Mouse (Mus musculus): Measurements from ENCODE around the gene Odf4. TPM values are rescaled to one million over a fixed set of nuclear protein-coding genes. Genes with fewer than 3 reads are reported as not detected.
A peak's percentile ranks its signal among the peaks of the same experiment; 100 is the strongest.

Gene Odf4
- total RNA-seq, 1 experiment from 2014 or later: not detected

DNA sequence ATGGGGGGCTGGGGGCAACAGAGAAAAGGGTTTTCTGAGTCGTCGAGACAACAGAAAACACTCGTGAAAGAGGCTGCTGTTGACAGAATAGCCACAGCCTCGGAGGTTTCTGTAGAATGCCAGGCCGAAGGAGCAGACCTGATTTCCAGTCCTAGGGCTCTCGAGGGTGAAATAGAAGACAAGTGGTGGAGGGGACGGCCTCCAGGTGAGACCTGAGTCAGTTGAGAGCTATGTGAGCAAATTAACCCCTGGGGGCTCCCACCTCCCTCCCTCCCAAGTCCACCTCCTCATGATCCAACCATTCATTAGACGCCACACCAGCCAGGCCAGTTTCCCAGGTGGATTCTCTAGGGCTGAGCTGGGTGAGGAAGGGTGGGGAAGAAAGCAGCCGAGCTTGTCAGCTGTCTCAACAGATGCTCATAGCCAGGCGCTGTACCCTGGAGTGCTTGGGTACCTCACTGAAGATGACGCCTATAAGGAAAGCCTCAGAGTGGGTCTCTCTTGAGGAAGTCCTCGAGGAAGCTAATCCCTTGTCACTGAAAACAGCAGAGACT, 32.9 kb downstream of the Odf4 start:
- ATAC-seq (replicated peaks in 1 of 2; ENCODE audit: insufficient read depth in 1 of 2, low FRiP score in 2 of 2, low TSS enrichment in 1 of 2, low read depth in 1 of 2, poor library complexity in 2 of 2, severe bottlenecking in 2 of 2): no peak

GRCm38 (mm10) chr11:68892233-68892832, 34.5 kb downstream of the Odf4 start:
- no peak for ATAC-seq (replicated peaks in 1 of 2; ENCODE audit: insufficient read depth in 1 of 2, low FRiP score in 2 of 2, low TSS enrichment in 1 of 2, low read depth in 1 of 2, poor library complexity in 2 of 2, severe bottlenecking in 2 of 2)

- no peak; a peak in 1 of 4 replicates for ATAC-seq (replicated peaks in 1 of 2; ENCODE audit: insufficient read depth in 1 of 2, low FRiP score in 2 of 2, low TSS enrichment in 1 of 2, low read depth in 1 of 2, poor library complexity in 2 of 2, severe bottlenecking in 2 of 2)
Measured at GRCm38 (mm10) chr11:68891823-68892222, 35.1 kb downstream of the Odf4 start.

DNA sequence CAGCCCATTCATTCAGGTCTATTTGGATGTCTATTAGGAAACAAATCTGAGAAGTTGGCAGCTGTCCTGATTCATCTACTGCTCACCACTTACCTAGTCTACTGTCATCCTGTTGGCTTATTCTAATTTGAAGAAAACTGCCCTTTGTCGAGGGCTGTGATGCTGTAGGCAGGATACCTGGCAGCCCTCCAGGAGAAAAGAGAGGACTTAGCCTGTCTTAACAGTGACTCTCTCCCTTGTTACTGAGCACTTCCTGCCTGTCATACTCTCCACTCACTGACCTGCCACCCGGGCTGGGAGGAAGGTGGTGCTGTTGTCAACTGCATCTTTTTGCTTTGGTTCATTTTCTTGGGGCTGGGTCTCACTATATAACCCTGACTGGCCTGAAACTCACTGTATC, 36.3 kb downstream of the Odf4 start:
- ATAC-seq (replicated peaks in 1 of 2; ENCODE audit: insufficient read depth in 1 of 2, low FRiP score in 2 of 2, low TSS enrichment in 1 of 2, low read depth in 1 of 2, poor library complexity in 2 of 2, severe bottlenecking in 2 of 2): no peak

DNA sequence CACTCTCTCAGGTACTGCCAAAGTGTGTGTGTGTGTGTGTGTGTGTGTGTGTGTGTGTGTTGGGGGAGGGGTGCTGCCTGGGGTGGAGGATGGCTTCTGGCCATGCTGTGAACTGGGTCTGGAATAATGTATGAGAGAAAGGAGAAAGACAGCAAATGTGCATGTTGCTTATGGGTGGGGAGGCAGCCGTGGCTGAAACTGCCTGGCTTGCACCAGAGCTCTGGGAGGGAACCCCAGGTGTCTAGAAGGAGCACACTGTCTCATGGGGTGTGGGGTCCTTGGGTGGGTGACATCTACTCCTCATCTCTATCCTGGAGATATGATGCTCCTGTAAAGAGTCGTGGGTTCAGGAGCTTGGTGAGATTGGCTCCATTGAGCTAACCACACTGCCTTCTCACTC, 38.2 kb downstream of the Odf4 start:
- no peak for ATAC-seq (replicated peaks in 1 of 2; ENCODE audit: insufficient read depth in 1 of 2, low FRiP score in 2 of 2, low TSS enrichment in 1 of 2, low read depth in 1 of 2, poor library complexity in 2 of 2, severe bottlenecking in 2 of 2)

DNA sequence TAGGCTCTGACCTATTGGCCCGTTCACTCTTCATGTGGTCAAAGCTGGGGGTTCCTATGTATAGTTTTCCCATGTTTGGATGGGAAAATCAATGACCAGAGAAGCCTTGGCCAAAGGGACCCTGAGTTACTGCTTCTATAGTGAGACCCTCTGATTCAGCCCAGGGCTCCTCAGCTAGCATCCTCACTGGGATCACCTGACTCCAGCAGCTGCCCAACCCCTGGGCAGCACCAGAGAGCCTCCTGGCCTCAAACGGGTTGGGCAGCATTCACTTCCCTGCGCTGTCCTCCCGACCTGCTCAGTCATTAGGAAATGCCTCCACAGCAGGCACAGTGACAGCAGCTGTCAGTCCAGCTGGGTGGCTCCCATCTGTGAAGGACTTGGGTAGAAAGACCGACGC, 38.6 kb downstream of the Odf4 start, which contains the start of gene Rnf222:
Gene Rnf222, plus strand, starts transcription at position 301 of the 400 bp plus-strand sequence.
- ATAC-seq (replicated peaks in 1 of 2; ENCODE audit: insufficient read depth in 1 of 2, low FRiP score in 2 of 2, low TSS enrichment in 1 of 2, low read depth in 1 of 2, poor library complexity in 2 of 2, severe bottlenecking in 2 of 2): no peak

DNA sequence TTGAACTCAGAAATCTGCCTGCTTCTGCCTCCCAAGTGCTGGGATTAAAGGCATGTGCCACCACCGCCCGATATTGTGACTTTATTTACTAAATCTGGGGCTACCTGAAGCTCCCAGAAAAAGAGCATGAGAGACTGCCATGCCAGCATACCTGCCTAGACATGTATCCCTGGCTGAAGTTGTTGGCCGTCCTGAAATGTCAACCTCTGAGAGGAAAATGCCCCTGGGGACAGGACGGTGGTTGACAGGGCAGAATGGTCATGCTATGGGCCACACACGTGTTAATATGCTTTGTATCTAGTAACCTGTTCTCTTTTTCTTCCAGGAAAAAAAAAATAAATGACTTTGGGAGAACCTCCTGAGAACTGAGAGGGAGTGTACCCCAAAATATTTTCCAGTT, 40.8 kb downstream of the Odf4 start:
- no peak for ATAC-seq (replicated peaks in 1 of 2; ENCODE audit: insufficient read depth in 1 of 2, low FRiP score in 2 of 2, low TSS enrichment in 1 of 2, low read depth in 1 of 2, poor library complexity in 2 of 2, severe bottlenecking in 2 of 2)

GRCm38 (mm10) chr11:68884368-68884767, 42.5 kb downstream of the Odf4 start:
- no peak for ATAC-seq (replicated peaks in 1 of 2; ENCODE audit: insufficient read depth in 1 of 2, low FRiP score in 2 of 2, low TSS enrichment in 1 of 2, low read depth in 1 of 2, poor library complexity in 2 of 2, severe bottlenecking in 2 of 2)

GRCm38 (mm10) chr11:68883843-68884242, 43.0 kb downstream of the Odf4 start:
- no peak for ATAC-seq (replicated peaks in 1 of 2; ENCODE audit: insufficient read depth in 1 of 2, low FRiP score in 2 of 2, low TSS enrichment in 1 of 2, low read depth in 1 of 2, poor library complexity in 2 of 2, severe bottlenecking in 2 of 2)

GRCm38 (mm10) chr11:68882107-68882506, 44.8 kb downstream of the Odf4 start:
- ATAC-seq (replicated peaks in 1 of 2; ENCODE audit: insufficient read depth in 1 of 2, low FRiP score in 2 of 2, low TSS enrichment in 1 of 2, low read depth in 1 of 2, poor library complexity in 2 of 2, severe bottlenecking in 2 of 2): no peak

GRCm38 (mm10) chr11:68878811-68879210, 48.1 kb downstream of the Odf4 start:
- no peak for ATAC-seq (replicated peaks in 1 of 2; ENCODE audit: insufficient read depth in 1 of 2, low FRiP score in 2 of 2, low TSS enrichment in 1 of 2, low read depth in 1 of 2, poor library complexity in 2 of 2, severe bottlenecking in 2 of 2)

GRCm38 (mm10) chr11:68874841-68875240, 52.0 kb downstream of the Odf4 start:
- peak; percentile 59 to 73; a peak in 3 of 4 replicates for ATAC-seq (replicated peaks in 1 of 2; ENCODE audit: insufficient read depth in 1 of 2, low FRiP score in 2 of 2, low TSS enrichment in 1 of 2, low read depth in 1 of 2, poor library complexity in 2 of 2, severe bottlenecking in 2 of 2)

Other genes with a start within 250 kb of the Odf4 start
- gene Myh10, start 235.5 kb downstream of the Odf4 start, total RNA-seq (2017): 7.9 and 8.8 TPM in 2 replicates
- gene Ndel1, start 55.2 kb downstream of the Odf4 start, total RNA-seq (2017): 51.2 and 73.3 TPM in 2 replicates
- gene Rnf222, start 38.5 kb downstream of the Odf4 start, total RNA-seq (2017): not detected in 2 replicates
- 6,451 and 7,582 TPM in 2 replicates for gene Rpl26, start 25.5 kb downstream of the Odf4 start, total RNA-seq (2017)
- gene Arhgef15, start 30.4 kb upstream of the Odf4 start, total RNA-seq (2017): 0.81 and 1.8 TPM in 2 replicates
- 2.3 and 2.4 TPM in 2 replicates for gene Slc25a35, start 41.0 kb upstream of the Odf4 start, total RNA-seq (2017)
- gene Rangrf, start 48.1 kb upstream of the Odf4 start, total RNA-seq (2017): 40.1 and 44.5 TPM in 2 replicates
- 34.5 and 39.2 TPM in 2 replicates for gene Pfas, start 81.4 kb upstream of the Odf4 start, total RNA-seq (2017)
- gene Ctc1, start 88.8 kb upstream of the Odf4 start, total RNA-seq (2017): 21.9 and 40.1 TPM in 2 replicates
- gene Aurkb, start 118.6 kb upstream of the Odf4 start, total RNA-seq (2017): 56.2 and 69.2 TPM in 2 replicates
- 5.2 and 6.7 TPM in 2 replicates for gene Borcs6, start 132.6 kb upstream of the Odf4 start, total RNA-seq (2017)
- 22.0 and 39.1 TPM in 2 replicates for gene Tmem107, start 143.7 kb upstream of the Odf4 start, total RNA-seq (2017)
- 20.9 and 22.5 TPM in 2 replicates for gene Vamp2, start 161.4 kb upstream of the Odf4 start, total RNA-seq (2017)
- 33.6 and 42.1 TPM in 2 replicates for gene Per1, start 168.1 kb upstream of the Odf4 start, total RNA-seq (2017)
- gene Hes7, start 193.3 kb upstream of the Odf4 start, total RNA-seq (2017): not detected in 2 replicates
- gene 9130213A22Rik, start 195.5 kb upstream of the Odf4 start, total RNA-seq (2017): not detected in 2 replicates
- not detected in 2 replicates for gene Aloxe3, start 198.8 kb upstream of the Odf4 start, total RNA-seq (2017)
- not detected in 2 replicates for gene Alox12b, start 229.9 kb upstream of the Odf4 start, total RNA-seq (2017)

Measured in hematopoietic stem cell, adult 5-6 weeks (primary cell).